Mouse (Mus musculus): ENCODE measurements around the gene Tnks2. TPM values are rescaled to one million over a fixed set of nuclear protein-coding genes. Genes with fewer than 3 reads are reported as not detected.

Tnks2 gene
- polyA plus RNA-seq, 1 experiment from 2014 or later, result 41.4 TPM

DNA sequence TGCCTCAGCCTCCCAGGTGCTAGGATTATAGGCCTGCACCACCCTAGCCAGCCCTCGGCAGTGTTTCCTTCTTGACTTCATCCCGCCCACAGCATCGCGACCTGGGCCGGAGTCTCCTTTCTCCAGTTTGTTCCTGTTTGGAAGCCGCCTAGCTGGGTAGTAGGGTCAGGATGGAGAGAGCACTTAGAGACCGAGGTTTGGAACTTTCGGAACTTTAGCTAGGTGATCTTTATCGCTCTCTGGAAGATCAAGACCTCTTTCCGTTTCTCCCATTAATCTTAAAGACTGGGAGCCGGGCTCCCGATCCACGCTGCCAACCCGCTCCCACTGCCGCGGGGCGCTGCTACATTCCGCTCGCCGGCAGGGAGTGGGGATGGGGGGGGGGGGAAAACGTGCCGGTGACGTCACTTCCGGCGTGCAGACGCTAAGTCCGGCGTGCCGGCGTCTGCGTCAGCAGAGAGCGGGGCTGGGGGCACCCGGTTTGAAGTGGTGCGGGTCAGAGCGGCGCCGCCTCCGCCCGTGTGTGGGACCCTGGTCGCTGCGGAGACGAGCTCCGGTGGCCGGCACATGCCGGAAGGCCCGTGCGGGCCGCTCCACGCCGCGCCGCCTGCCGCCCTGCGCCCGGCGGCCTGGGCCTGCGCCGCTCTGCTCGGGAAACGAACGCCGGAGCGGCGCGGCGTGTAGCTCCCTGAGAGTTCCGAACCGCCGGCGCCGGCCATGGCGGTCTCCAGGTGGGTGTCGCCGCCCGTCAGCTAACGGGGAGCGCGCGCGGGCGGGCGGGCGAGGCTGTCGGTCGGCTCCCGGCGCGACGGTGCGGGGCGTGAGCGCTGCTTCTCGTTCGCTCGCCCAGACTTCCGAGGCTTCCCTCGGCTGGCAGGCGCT, 91.9 kb downstream of the Tnks2 start, which contains the start of gene Btaf1:
TSS of gene Btaf1 (plus strand) at position 409 of the 882 bp plus-strand sequence.
- H3K4me3 ChIP-seq (replicated peaks), result peak within 1 kb of the TSS; percentile 95
- peak within 1 kb of the TSS; percentile 82 for H3K9ac ChIP-seq
- H3K27me3 ChIP-seq (replicated peaks), result no peaks in the 10 kb centered on the region
- H3K4me1 ChIP-seq, result 0 out of 2 replicates have a peak, but pooled peaks cover 3% of the 10 kb centered on the region
- peak within 1 kb of the TSS; percentile 95 for H3K27ac ChIP-seq
- WGBS, result under 1% methylated on average over 88 of the region's 98 CpGs
- no peaks in the 10 kb centered on the region for H3K9me3 ChIP-seq
- ATAC-seq (ENCODE audit: insufficient read depth, low FRiP score, low read depth), result peak; percentile 96
- H3K4me2 ChIP-seq, result peak within 1 kb of the TSS; percentile 74
- no peaks in the 10 kb centered on the region for H3K36me3 ChIP-seq

DNA sequence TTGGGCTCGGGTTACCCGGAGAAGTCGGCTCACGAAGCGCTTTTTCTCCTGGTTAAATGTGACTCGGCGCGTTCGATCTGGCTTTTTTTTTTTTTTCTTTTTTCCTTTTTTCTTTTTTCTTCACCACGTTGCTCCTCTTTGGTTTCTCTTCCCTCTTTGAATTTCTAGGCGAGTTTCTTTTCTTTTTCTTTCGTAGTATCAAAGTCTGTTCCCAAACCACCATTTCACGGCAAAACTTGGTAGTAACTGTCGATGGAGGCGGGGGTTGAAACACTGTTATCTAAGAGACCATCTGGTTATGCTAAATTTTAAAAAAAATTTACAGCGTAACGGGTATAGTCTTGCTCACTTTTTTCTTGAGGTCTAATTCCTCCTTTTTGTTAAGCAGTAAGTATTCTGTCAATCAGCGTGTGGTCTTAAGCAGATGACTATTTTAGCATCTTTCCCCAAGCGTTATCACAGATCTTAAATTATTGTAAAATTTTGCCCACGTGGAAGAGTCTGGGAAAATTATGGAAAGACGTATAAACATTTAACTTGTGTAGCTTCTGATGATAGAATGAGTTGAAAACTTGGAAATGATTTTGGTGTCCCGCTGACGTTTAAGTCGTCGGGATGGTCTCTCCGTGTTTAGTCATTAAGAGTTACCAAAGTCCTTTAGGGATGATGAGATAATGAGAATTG, 92.7 kb downstream of the Tnks2 start:
- H3K4me1 ChIP-seq, result 0 out of 2 replicates have a peak, but pooled peaks cover 3% of the 10 kb centered on the region
- no peak for ATAC-seq (ENCODE audit: insufficient read depth, low FRiP score, low read depth)
- peak overlapping the region; percentile 82 for H3K9ac ChIP-seq
- H3K36me3 ChIP-seq, result no peaks in the 10 kb centered on the region
- H3K27me3 ChIP-seq (replicated peaks), result no peaks in the 10 kb centered on the region
- peak overlapping the region; percentile 95 for H3K27ac ChIP-seq
- peak overlapping the region; percentile 95 for H3K4me3 ChIP-seq (replicated peaks)
- no peaks in the 10 kb centered on the region for H3K9me3 ChIP-seq
- H3K4me2 ChIP-seq, result peak overlapping the region; percentile 59
- WGBS, result 2% methylated on average over 26 of the region's 26 CpGs

DNA sequence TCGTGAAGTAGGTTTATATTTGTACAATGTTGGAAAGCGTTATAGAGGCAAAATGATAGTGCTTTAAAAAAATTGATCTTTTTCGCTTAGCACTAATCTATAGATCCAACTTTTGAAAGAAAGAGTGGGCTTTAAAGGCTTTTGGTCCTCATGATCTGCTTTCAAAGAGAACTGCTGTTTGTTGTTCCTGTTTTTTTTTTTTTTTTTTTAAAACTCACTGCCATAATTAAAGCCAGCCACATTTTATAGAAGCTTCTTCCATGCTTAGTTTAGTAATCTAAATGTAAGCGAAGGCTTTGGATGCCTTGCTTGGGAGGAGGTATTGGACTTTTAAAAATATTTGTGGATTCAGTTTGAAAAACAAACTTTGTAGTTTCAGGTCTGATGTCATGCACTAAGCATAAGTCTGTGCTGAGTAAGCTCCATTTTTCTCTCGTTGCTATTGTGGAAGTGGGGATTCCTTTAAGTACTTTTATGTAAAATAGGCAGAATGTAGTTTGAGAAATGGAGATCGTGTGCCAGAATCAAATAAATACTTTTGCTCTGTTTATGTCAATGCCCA, 93.8 kb downstream of the Tnks2 start:
- no peaks in the 10 kb centered on the region for H3K36me3 ChIP-seq
- H3K4me3 ChIP-seq (replicated peaks), result no peak overlapping the region
- no peaks in the 10 kb centered on the region for H3K27me3 ChIP-seq (replicated peaks)
- no peaks in the 10 kb centered on the region for H3K9me3 ChIP-seq
- no peak overlapping the region for H3K9ac ChIP-seq
- H3K27ac ChIP-seq, result no peak overlapping the region
- ATAC-seq (ENCODE audit: insufficient read depth, low FRiP score, low read depth), result no peak
- H3K4me2 ChIP-seq, result peak overlapping the region; percentile 59; the same call in 1 of the 2 replicates
- H3K4me1 ChIP-seq, result 0 out of 2 replicates have a peak, but pooled peaks cover 3% of the 10 kb centered on the region
- WGBS, result 72% methylated on average over 6 of the region's 6 CpGs

DNA sequence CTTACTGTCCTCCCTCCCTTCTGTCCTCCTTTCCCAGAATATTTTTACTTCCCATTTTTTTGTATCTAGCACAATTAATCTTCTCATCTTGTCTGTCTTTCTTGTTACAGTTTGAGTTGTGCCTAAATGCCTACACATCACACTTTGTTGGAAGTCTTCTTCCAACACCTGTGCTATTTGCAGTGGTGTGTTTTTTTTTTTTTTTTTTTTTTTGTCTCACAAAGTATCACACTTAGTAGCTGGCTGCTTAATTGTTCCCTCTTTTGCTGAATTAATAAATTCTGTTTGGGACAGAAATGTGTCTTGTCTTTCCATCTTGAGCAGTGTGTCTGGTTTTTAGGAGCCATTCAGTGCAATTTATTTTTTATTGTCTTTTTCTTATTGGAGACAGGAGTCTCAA, 95.8 kb downstream of the Tnks2 start:
- no peaks in the 10 kb centered on the region for H3K9me3 ChIP-seq
- H3K4me2 ChIP-seq, result no peak overlapping the region
- H3K27me3 ChIP-seq (replicated peaks), result no peaks in the 10 kb centered on the region
- H3K4me1 ChIP-seq, result 0 out of 2 replicates have a peak, but pooled peaks cover 3% of the 10 kb centered on the region
- no peak for ATAC-seq (ENCODE audit: insufficient read depth, low FRiP score, low read depth)
- no peaks in the 10 kb centered on the region for H3K36me3 ChIP-seq
- H3K4me3 ChIP-seq (replicated peaks), result no peak overlapping the region
- no peak overlapping the region for H3K27ac ChIP-seq
- no peak overlapping the region for H3K9ac ChIP-seq

DNA sequence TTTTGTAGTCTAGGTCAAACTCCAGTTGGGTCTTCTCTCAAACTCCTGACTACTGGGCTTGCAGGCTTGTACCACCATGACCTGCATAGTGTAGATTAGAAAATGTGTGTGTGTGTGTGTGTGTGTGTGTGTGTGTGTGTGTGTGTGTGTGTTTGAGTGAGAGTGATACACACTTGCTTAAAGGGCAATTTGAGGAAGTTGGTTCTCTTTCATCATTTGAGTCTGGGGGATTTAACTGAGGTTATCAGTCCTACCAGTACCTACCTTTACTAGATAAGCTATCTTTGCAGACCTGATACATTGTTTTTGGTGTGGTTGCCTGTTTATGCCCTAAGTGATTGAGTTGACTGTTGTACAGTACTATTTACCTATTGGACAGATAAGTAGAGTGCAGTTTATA, 98.1 kb downstream of the Tnks2 start:
- H3K27ac ChIP-seq, result no peak overlapping the region
- H3K9ac ChIP-seq, result no peak overlapping the region
- no peak overlapping the region for H3K4me3 ChIP-seq (replicated peaks)
- no peaks in the 10 kb centered on the region for H3K36me3 ChIP-seq
- no peak overlapping the region for H3K4me2 ChIP-seq
- no peaks in the 10 kb centered on the region for H3K9me3 ChIP-seq
- no peaks in the 10 kb centered on the region for H3K4me1 ChIP-seq
- no peak for ATAC-seq (ENCODE audit: insufficient read depth, low FRiP score, low read depth)
- H3K27me3 ChIP-seq (replicated peaks), result no peaks in the 10 kb centered on the region

DNA sequence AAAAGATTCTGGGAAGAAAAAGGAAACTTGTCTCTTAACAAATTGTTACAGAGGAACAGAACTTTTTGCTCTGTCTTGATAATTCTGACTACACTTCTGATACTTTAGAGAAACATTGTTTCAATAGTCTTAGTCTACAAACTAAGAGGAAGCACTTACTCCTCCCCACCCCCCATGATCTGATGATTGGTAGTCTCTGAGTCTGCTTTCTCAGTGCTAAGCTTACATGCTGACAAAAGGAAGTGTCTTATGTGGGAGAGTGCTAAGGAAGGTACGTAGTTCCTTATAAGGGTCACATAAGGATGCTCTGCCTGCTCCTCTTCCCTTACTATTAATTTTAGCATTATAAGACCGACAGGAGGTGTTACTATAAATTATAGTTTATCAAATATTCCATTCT, 98.6 kb downstream of the Tnks2 start:
- no peaks in the 10 kb centered on the region for H3K4me1 ChIP-seq
- no peak overlapping the region for H3K4me3 ChIP-seq (replicated peaks)
- H3K4me2 ChIP-seq, result no peak overlapping the region
- H3K36me3 ChIP-seq, result no peaks in the 10 kb centered on the region
- no peak for ATAC-seq (ENCODE audit: insufficient read depth, low FRiP score, low read depth)
- H3K27me3 ChIP-seq (replicated peaks), result no peaks in the 10 kb centered on the region
- H3K9me3 ChIP-seq, result no peaks in the 10 kb centered on the region
- WGBS, result 83% methylated on average over 2 of the region's 2 CpGs
- no peak overlapping the region for H3K9ac ChIP-seq
- H3K27ac ChIP-seq, result no peak overlapping the region

DNA sequence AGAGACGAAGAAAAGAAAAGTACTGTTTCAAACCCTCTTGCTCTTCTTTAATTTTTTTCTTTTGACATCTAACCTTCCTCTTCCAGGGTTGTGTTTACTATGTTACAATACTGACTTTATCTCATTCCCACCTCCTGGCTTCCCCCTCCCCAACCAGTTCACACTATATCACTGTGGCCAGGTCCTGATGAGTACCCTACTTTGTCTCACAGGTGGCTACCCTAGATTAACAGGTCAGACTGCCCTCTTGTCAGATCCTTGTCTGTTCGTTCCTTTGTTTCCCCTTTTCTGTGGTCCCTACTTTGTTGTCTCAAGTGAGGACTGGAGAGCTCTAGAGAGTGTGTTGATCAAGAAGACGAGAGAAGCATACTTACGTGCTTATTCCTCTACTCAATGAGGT, 102.3 kb downstream of the Tnks2 start:
- H3K9me3 ChIP-seq, result no peaks in the 10 kb centered on the region
- H3K9ac ChIP-seq, result no peak overlapping the region
- no peak overlapping the region for H3K4me3 ChIP-seq (replicated peaks)
- no peak for ATAC-seq (ENCODE audit: insufficient read depth, low FRiP score, low read depth)
- H3K27me3 ChIP-seq (replicated peaks), result no peaks in the 10 kb centered on the region
- no peaks in the 10 kb centered on the region for H3K36me3 ChIP-seq
- H3K4me1 ChIP-seq, result no peaks in the 10 kb centered on the region
- no peak overlapping the region for H3K4me2 ChIP-seq
- H3K27ac ChIP-seq, result no peak overlapping the region
- 78% methylated on average over 4 of the region's 4 CpGs for WGBS

DNA sequence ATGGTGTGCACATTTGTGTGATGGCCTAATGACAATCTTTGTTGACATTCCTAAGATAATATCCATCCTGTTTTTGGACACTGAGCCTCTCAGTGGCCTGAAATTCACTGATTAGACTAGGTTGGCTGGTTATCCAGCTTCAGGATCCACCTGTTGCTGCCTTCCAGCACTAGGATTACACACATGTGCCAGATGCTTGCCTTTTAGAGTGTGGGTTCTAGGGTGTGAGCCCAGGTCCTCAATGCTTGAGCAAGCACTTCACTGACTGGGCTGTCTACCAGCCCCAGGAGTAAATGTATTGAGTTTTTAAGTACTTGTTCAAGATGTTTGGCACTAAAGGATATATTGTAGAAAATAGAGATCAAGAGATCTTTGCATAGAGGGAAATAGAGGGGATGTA, 104.0 kb downstream of the Tnks2 start:
- Histone ChIP-seq H3K4me1 (no peaks in the 10 kb centered on the region), H3K4me3 (replicated peaks) (no peak overlapping the region), H3K27me3 (replicated peaks) (no peaks in the 10 kb centered on the region), H3K9me3 (no peaks in the 10 kb centered on the region), H3K9ac (no peak overlapping the region), H3K27ac (no peak overlapping the region), H3K36me3 (no peaks in the 10 kb centered on the region), H3K4me2 (no peak overlapping the region)
- no peak for ATAC-seq (ENCODE audit: insufficient read depth, low FRiP score, low read depth)

DNA sequence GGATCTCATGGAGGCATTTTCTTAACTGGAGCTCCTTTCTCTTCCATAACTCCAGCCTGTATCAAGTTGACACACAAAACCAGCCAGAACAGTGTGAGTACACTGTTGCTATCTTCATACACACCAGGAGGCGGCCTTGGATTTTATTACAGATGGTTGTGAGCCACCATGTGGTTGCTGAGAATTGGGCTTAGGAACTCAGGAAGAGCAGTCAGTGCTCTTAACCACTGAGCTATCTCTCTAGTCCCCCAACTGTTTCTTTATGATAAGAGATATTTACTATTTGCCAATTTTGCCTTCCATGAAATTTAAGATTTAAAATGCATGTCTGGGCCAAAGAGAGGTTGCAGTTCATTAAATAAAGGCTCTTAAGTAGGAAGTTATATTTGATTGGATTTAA, 106.0 kb downstream of the Tnks2 start:
- WGBS, result 90% methylated on average over 1 of the region's 1 CpGs
- no peak overlapping the region for H3K9ac ChIP-seq

More for the DNA sequence above, 106.0 kb downstream of the Tnks2 start:
- Histone ChIP-seq H3K4me3 (replicated peaks) (no peak overlapping the region), H3K27me3 (replicated peaks) (no peaks in the 10 kb centered on the region), H3K36me3 (no peaks in the 10 kb centered on the region), H3K4me2 (no peak overlapping the region), H3K27ac (no peak overlapping the region), H3K4me1 (no peaks in the 10 kb centered on the region), H3K9me3 (no peaks in the 10 kb centered on the region)
- ATAC-seq (ENCODE audit: insufficient read depth, low FRiP score, low read depth), result no peak

Other genes starting within 250 kb of the Tnks2 start
- gene Ppp1r3c, start 97.6 kb upstream of the Tnks2 start, polyA plus RNA-seq (2015; fragmentation: Nextera tagmentation; extraction: Ambion mirVana), result 20.8 and 22.0 TPM in 2 replicates
- 5.4 and 6.1 TPM in 2 replicates for gene Fgfbp3, start 85.4 kb downstream of the Tnks2 start, polyA plus RNA-seq (2015; fragmentation: Nextera tagmentation; extraction: Ambion mirVana)
- 9.8 and 10.0 TPM in 2 replicates for gene Btaf1, start 91.8 kb downstream of the Tnks2 start, polyA plus RNA-seq (2015; fragmentation: Nextera tagmentation; extraction: Ambion mirVana)